Comparison of ENCODE assay signal across 9 mouse cellular contexts in genomic region chrX:98898307-98898706, GRCm38 (mm10). TPM values are rescaled to one million over a fixed set of nuclear protein-coding genes. Genes with fewer than 3 reads are reported as not detected.
DNase-seq lines count a peak whose midpoint lies in the region; ATAC-seq and TF ChIP-seq lines count a peak whose summit lies in the region.
"Had no signal": no experiment of that assay in that cellular context is flagged by ENCODE, and none has a peak within 500 bp of the region (broad histone marks: within the 10 kb centered on the region; RNA-seq: fewer than 3 reads in every experiment).

No protein-coding gene starts in this region.

- no peak overlapping the region for H3K27ac ChIP-seq in heart, adult 2 months
- no peak overlapping the region for H3K27ac ChIP-seq in heart, embryonic 10.5 days
- H3K27ac ChIP-seq in midbrain, embryonic 15.5 days: no peak overlapping the region
- H3K27ac ChIP-seq in forebrain, postnatal 0 days (ENCODE audit: low read depth, low read length): no peak overlapping the region

- TF ChIP-seq POLR2A in heart, adult 2 months (IDR thresholded peaks at IDR 0.05; ENCODE audit: insufficient read depth, low read depth, low read length): no peak

- no peaks in the 10 kb centered on the region for H3K36me3 ChIP-seq in heart, adult 2 months (ENCODE audit: control insufficient read depth, insufficient read depth, low read length)
- no peaks in the 10 kb centered on the region for H3K36me3 ChIP-seq in heart, embryonic 10.5 days
- H3K36me3 ChIP-seq in midbrain, embryonic 15.5 days (replicated peaks): no peaks in the 10 kb centered on the region
- no peaks in the 10 kb centered on the region for H3K36me3 ChIP-seq in forebrain, postnatal 0 days (ENCODE audit: insufficient read depth)

- no peaks in the 10 kb centered on the region for H3K79me2 ChIP-seq in heart, adult 2 months (replicated peaks; ENCODE audit: control insufficient read depth, insufficient read depth, low read length)

- no peak for TF ChIP-seq CTCF in heart, adult 2 months (IDR thresholded peaks at IDR 0.05)
- no peak for TF ChIP-seq CTCF in forebrain, postnatal 0 days (IDR thresholded peaks at IDR 0.05; ENCODE audit: low read depth)

- H3K27me3 ChIP-seq in heart, adult 2 months (ENCODE audit: control insufficient read depth, insufficient read depth, low read length): no peaks in the 10 kb centered on the region
- no peaks in the 10 kb centered on the region for H3K27me3 ChIP-seq in heart, embryonic 10.5 days (ENCODE audit: insufficient read depth, poor library complexity, severe bottlenecking)
- H3K27me3 ChIP-seq in midbrain, embryonic 15.5 days (replicated peaks): no peaks in the 10 kb centered on the region
- H3K27me3 ChIP-seq in forebrain, postnatal 0 days (ENCODE audit: insufficient read depth, low read length): no peaks in the 10 kb centered on the region

- ATAC-seq in midbrain, embryonic 15.5 days (replicated peaks): no peak
- no peak for ATAC-seq in forebrain, postnatal 0 days

- intact Hi-C loops in heart, adult 2 months (cut with DNase I): no loop called here

- peak; percentile 54 to 59 for DNase-seq in heart, adult 2 months
- DNase-seq in heart, embryonic 10.5 days (ENCODE audit: low spot score): no peak
- peak; percentile 91 for DNase-seq in adipocyte (ENCODE audit: low spot score)
- DNase-seq in fibroblast of lung, adult 2 months (ENCODE audit: low read depth): peak; percentile 64
- DNase-seq in kidney, postnatal 25 days: peak; percentile 67 to 78
- DNase-seq in neural tube, embryonic 10.5 days (ENCODE audit: extremely low spot score, low spot score): no peak
- no peak for DNase-seq in forebrain, postnatal 0 days

- no peak overlapping the region for H3K4me3 ChIP-seq in heart, adult 2 months
- no peak overlapping the region for H3K4me3 ChIP-seq in heart, embryonic 10.5 days
- H3K4me3 ChIP-seq in midbrain, embryonic 15.5 days: no peak overlapping the region
- no peak overlapping the region for H3K4me3 ChIP-seq in forebrain, postnatal 0 days (ENCODE audit: low read depth, low read length)
- H3K4me3 ChIP-seq: myocyte had no signal

- H3K9ac ChIP-seq in heart, adult 2 months (ENCODE audit: low read depth, low read length): no peak overlapping the region
- H3K9ac ChIP-seq in midbrain, embryonic 15.5 days: no peak overlapping the region
- no peak overlapping the region for H3K9ac ChIP-seq in forebrain, postnatal 0 days

- 37% methylated on average over 3 of the region's 3 CpGs for WGBS in heart, adult 2 months
- 74% methylated on average over 3 of the region's 3 CpGs for WGBS in heart, embryonic 10.5 days
- 80% methylated on average over 3 of the region's 3 CpGs for WGBS in midbrain, embryonic 15.5 days
- WGBS in forebrain, postnatal 0 days: 55% methylated on average over 3 of the region's 3 CpGs

- no peak overlapping the region for H3K4me2 ChIP-seq in midbrain, embryonic 15.5 days
- H3K4me2 ChIP-seq in forebrain, postnatal 0 days (ENCODE audit: low read depth): no peak overlapping the region

- no peak for TF ChIP-seq EP300 in heart, adult 2 months (IDR thresholded peaks at IDR 0.05; ENCODE audit: insufficient read depth, low read depth, low read length)

- no peaks in the 10 kb centered on the region for H3K9me3 ChIP-seq in heart, embryonic 10.5 days
- H3K9me3 ChIP-seq in midbrain, embryonic 15.5 days: no peaks in the 10 kb centered on the region
- no peaks in the 10 kb centered on the region for H3K9me3 ChIP-seq in forebrain, postnatal 0 days (ENCODE audit: low read length)

- H3K4me1 ChIP-seq in heart, adult 2 months (ENCODE audit: control insufficient read depth, insufficient read depth, low read length): no peaks in the 10 kb centered on the region
- no peaks in the 10 kb centered on the region for H3K4me1 ChIP-seq in heart, embryonic 10.5 days
- no peaks in the 10 kb centered on the region for H3K4me1 ChIP-seq in midbrain, embryonic 15.5 days
- no peaks in the 10 kb centered on the region for H3K4me1 ChIP-seq in forebrain, postnatal 0 days (ENCODE audit: insufficient read depth)

RNA-seq across cellular contexts. Expression of gene Ophn1, which starts 7.5 kb away (rescaled TPM):
- total RNA-seq in heart, adult 2 months (2021): 1 to 10 TPM; 5.5 to 6.0 TPM
- 4.3 and 5.5 TPM in 2 replicates for polyA plus RNA-seq in heart, adult 2 months (2012; rRNA removed)
- 9.1 and 9.8 TPM in 2 replicates for polyA plus RNA-seq in heart, embryonic 10.5 days (2016; fragmentation: Nextera tagmentation; extraction: Ambion mirVana)
- polyA plus RNA-seq in midbrain, embryonic 15.5 days (2015; fragmentation: Nextera tagmentation; extraction: Ambion mirVana): 40.1 and 46.6 TPM in 2 replicates
- 42.1 and 46.5 TPM in 2 replicates for total RNA-seq in forebrain, postnatal 0 days (2014; rRNA removed)
- polyA plus RNA-seq in forebrain, postnatal 0 days (2015; fragmentation: Nextera tagmentation; extraction: Ambion mirVana): 16.9 and 26.8 TPM in 2 replicates

RNA-seq across cellular contexts. Expression of gene Yipf6, which starts 37.8 kb away (rescaled TPM):
- total RNA-seq in heart, adult 2 months (2021): 10 to 100 TPM; 17.0 to 20.6 TPM
- 12.0 and 24.6 TPM in 2 replicates for polyA plus RNA-seq in heart, adult 2 months (2012; rRNA removed)
- polyA plus RNA-seq in heart, embryonic 10.5 days (2016; fragmentation: Nextera tagmentation; extraction: Ambion mirVana): 19.1 and 24.6 TPM in 2 replicates
- polyA plus RNA-seq in midbrain, embryonic 15.5 days (2015; fragmentation: Nextera tagmentation; extraction: Ambion mirVana): 17.7 and 17.9 TPM in 2 replicates
- total RNA-seq in forebrain, postnatal 0 days (2014; rRNA removed): 30.1 and 39.8 TPM in 2 replicates
- polyA plus RNA-seq in forebrain, postnatal 0 days (2015; fragmentation: Nextera tagmentation; extraction: Ambion mirVana): 6.9 and 11.9 TPM in 2 replicates

Comparison
In these comparisons a context has a peak if more than half of its experiments do, and no peak if none do; other contexts are left out.
1. DNase-seq: peak in heart, adult 2 months (2 of 2), adipocyte (single experiment), fibroblast of lung, adult 2 months (single experiment) and kidney, postnatal 25 days (2 of 2); none in heart, embryonic 10.5 days (single experiment), neural tube, embryonic 10.5 days (single experiment) and forebrain, postnatal 0 days (single experiment).